Mouse (Mus musculus) E14TG2a.4 (cell line): ENCODE data around the gene Psme3.

Source experiments
- H3K27me3 ChIP-seq: 2 replicates; pipeline ENCODE4 v1.6.1; 2014; ENCODE audit warnings: low read length, control low read depth; ENCODE audit not compliant: insufficient read depth
- H3K36me3 ChIP-seq: 2 replicates; pipeline ENCODE4 v1.6.1; 2014; ENCODE audit warnings: low read length, control low read depth; ENCODE audit not compliant: insufficient read depth
- H3K4me1 ChIP-seq: replicated peaks from 2 replicates; pipeline ENCODE4 v1.6.1; 2014; ENCODE audit warnings: low read depth, low read length, control low read depth
- H3K4me3 ChIP-seq: replicated peaks from 2 replicates; pipeline ENCODE4 v1.5.1; 2014; ENCODE audit warnings: mild to moderate bottlenecking, low read length
- H3K9me3 ChIP-seq: 2 replicates; pipeline ENCODE4 v1.6.1; 2014; ENCODE audit warnings: low read length, control low read depth
- CTCF ChIP-seq: conservative IDR thresholded peaks from 2 replicates; pipeline ENCODE4 v1.5.1; 2014; ENCODE audit warnings: low read length
- NANOG ChIP-seq: IDR thresholded peaks from 2 replicates; pipeline ENCODE4 v1.6.1; 2014; ENCODE audit warnings: borderline replicate concordance, low read length, mixed read lengths
- POU5F1 ChIP-seq: IDR thresholded peaks from 2 replicates; pipeline ENCODE4 v1.6.1; 2014; ENCODE audit warnings: low read length, borderline replicate concordance

Psme3 gene

DNA sequence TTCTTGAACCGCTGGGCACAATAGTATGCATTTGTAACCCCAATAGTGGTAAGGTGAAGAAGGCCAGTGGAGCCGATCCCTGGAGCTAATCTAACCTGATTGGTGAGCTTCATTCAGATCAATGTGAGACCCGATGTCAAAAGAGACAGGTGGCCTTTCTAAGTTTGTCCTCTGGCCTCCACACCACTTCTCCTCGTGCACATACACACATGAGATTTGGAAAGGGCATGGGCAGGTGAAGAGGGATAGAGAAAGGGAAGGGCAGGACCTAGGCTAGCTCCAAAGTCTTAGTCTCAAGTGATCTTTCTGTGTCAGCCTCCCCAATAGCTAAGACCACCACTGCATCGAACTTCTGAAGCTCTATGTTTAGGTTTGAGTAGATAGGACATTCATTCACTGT lies 54.1 kb downstream of the Psme3 start:
- H3K27me3 ChIP-seq, result peaks cover 11% of the 10 kb centered on the region; the same call in 1 of the 2 replicates
- no peaks in the 10 kb centered on the region for H3K9me3 ChIP-seq
- H3K4me3 ChIP-seq, result no peak overlapping the region
- H3K36me3 ChIP-seq, result no peaks in the 10 kb centered on the region
- TF ChIP-seq CTCF (no peak), POU5F1 (no peak), NANOG (no peak)
- no peaks in the 10 kb centered on the region for H3K4me1 ChIP-seq
